Mouse (Mus musculus): ENCODE data around the gene Tent5b.
A peak's percentile ranks its signal among the peaks of the same experiment; 100 is the strongest.

Tent5b gene

GRCm38 (mm10) chr4:133479458-133480184 is at the start of gene Tent5b:
Gene Tent5b (plus strand): TSS chr4:133480132.
- peak; percentile 96 for DNase-seq (ENCODE audit: low spot score)

GRCm38 (mm10) chr4:133431508-133431907 is 48.4 kb upstream of the Tent5b start:
- no peak for DNase-seq (ENCODE audit: low spot score)

GRCm38 (mm10) chr4:133432560-133433171 is 47.3 kb upstream of the Tent5b start:
- DNase-seq (ENCODE audit: low spot score) = no peak

GRCm38 (mm10) chr4:133435921-133436320 is 44.0 kb upstream of the Tent5b start:
- no peak for DNase-seq (ENCODE audit: low spot score)

- peak; percentile 41 for DNase-seq (ENCODE audit: low spot score)
Observed at GRCm38 (mm10) chr4:133439460-133440376, 40.2 kb upstream of the Tent5b start.

DNA sequence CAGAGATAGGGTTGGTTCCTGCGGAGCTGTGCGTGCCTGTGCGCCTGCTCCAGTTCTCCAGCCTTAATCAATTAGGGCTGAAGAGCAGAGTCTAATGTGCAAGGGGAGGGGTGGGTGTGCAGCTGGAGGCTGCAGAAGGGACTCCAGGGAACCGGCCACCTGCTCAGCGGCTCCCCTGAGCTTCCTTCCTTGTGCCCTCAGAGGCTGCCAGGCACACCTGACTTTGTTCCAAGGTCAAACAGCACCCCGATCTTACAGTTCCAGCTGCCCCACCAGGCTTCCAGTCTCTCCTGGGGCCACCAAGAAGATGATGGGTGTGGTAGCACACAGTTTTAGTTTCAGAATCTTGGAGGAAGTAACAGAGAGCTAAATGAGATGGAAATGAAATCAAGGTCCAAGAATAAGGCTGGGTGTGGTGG is 39.5 kb upstream of the Tent5b start:
- no peak for DNase-seq (ENCODE audit: low spot score)

DNA sequence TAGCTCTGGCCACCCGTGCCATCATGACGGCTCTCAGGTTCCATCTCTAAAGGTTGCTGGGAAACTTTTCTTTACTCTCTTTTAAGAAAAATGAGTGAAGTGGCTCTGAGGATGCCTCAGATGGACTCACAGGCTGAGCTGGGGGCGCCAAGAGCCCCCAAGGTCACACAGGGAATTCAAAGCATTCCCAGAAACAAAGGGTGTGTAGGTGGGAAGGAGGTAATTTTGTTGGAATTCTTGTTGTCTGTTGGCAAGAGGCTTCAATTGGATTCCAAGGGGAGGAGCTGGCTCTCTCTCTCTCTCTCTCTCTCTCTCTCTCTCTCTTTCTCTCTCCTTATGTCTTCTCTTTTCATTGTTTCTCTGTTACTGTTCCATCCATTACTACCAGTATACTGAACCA is 37.7 kb upstream of the Tent5b start:
- no peak for DNase-seq (ENCODE audit: low spot score)

- DNase-seq (ENCODE audit: low spot score) = no peak
Observed at GRCm38 (mm10) chr4:133443085-133443484, 36.8 kb upstream of the Tent5b start.

DNA sequence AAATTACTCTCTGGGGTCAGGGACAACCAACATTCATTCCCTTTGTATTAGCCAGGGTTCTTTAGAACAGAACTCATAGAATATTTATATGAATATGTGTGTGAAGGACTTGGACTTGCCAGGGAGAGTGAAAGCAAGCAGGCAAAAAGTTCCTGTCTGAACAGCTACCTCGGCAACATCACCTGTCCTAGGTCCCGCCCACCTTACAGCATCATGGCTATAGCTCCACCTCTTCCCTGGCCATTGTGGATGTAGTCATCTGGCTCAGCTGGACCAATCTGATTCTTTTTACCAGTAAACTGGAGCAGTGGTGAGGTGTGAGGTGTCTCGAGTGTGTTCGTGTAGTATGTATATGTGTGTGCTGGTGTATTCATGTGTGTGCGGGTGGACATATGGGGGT is 34.2 kb upstream of the Tent5b start:
- no peak for DNase-seq (ENCODE audit: low spot score)

- DNase-seq (ENCODE audit: low spot score) = no peak
Observed at GRCm38 (mm10) chr4:133447366-133447765, 32.6 kb upstream of the Tent5b start.

GRCm38 (mm10) chr4:133447967-133448366 is 32.0 kb upstream of the Tent5b start:
- DNase-seq (ENCODE audit: low spot score) = no peak

DNA sequence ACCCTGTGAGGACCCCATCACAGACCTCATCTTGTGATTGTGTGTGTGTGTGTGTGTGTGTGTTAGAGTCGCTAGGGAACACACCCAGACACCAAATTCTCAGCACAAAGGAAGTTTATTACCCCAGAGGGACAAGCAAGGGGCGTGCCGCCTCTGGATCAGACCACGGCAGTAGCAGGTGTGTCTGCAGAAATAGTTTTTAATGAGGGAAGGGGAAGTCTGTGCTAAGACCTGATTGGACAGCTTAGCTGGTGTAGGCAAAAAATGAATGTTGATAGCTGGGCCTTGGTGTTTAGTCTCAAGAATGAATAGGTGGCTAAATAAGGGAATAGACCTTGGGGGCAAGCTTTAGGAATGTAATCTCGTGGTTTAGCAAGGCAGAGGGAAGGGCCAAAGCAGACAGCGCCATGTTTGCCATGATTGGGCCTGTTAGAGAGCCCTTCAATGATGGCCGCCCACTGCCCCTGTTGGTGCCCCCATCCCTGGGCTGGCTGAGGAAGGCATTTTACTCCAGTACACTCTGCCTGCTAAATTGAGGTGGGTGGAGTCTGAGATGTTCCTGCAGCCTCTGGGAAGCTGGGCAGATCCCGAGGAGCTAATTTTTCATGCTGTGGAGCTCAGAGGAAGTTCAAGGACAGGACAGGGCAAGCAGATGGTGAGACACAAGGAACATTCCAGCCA is 31.1 kb upstream of the Tent5b start:
- DNase-seq (ENCODE audit: low spot score) = no peak

DNA sequence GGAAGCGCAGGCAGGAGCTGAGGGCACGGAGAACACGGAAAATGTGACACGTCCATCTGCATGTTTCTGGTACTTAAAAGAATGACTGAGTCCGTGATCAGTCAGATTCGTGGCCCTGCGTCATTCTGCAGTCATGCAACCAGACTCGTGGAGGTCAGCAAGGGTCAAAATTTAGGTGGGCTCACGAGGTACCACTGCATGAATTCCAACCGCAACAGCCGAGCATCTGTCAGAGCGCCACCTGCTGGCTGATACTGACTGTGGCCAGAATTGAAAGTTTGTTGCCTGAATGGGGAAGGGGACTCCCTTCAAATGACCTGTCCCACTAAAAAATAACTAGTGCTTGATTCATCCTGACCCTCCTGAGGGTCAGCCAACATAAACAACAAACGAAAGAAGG is 30.2 kb upstream of the Tent5b start:
- DNase-seq (ENCODE audit: low spot score) = peak; percentile 57

DNA sequence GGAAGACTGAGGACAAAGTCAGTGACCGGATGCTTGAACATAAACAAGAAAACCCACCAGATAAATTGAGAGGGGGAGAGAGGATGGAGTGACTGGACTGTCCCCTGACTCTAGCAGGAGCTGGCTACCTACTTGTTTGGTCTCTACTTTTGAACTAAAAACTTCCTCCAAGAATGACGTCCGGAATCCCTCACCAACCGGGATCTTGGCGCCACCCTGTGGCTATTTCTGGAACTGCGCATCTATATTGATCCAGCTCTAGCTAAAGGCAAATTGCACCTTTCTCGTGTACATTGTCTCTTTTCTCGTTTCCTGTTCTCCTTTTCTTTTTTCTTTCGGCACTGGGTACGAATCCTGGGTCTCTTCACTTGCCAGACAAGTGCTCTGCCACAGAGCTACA is 28.4 kb upstream of the Tent5b start:
- peak; percentile 82 for DNase-seq (ENCODE audit: low spot score)

DNA sequence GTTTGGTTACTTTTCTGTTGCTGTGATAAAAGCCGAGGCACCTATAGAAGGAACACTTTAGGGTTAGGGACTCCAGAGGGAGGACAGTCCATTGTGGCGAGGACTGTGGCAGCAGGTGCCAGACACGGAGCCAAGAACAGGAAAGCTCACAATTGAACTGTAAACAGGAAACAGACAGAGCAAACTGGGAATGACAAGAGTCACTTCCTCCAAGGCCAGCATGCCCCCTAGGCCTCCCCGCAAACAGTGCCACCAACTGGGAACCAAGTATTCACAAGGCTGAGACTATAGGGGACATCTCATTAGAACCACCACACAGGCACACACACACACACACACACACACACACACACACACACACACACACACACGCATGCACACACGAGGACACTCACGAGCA is 27.5 kb upstream of the Tent5b start:
- no peak for DNase-seq (ENCODE audit: low spot score)

DNA sequence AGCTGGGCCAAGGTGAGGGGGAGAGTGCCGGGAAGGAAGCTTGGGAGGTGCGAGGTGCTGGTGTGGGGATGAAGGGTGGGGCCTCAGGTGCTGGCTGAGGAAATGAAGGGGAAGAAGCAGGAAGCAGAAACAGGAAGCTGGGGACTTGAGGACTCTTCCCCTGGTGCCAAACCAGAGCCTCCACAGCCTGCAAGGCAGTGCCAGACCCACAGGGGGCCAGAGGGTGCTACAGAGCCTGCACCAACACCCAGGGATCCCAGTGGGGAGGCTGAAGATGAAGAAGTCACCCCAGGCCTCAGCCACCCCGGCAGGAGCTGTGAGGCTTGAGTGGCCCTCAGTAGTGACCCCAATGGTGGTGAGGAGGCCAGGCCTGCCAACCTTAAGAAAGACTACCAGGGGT is 21.9 kb upstream of the Tent5b start:
- DNase-seq (ENCODE audit: low spot score) = no peak

DNA sequence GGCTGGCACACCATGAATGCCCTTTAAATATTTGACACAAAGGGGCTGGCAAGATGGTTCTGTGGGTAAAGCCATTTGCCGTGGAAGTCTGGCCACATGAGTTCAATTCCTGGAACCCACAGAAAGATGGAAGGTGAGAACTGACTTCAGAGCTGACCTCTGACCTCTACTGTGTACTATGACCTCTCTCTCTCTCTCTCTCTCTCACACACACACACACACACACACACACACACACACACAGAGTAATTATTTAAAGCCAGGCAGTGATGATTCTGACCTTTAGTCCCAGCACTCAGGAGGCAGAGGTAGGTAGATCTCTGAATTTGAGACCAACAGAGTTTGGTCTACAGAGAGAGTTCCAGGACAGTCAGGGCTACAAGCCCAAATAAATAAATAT is 19.9 kb upstream of the Tent5b start:
- DNase-seq (ENCODE audit: low spot score) = no peak

- no peak for DNase-seq (ENCODE audit: low spot score)
Observed at GRCm38 (mm10) chr4:133460796-133461325, 19.1 kb upstream of the Tent5b start.

GRCm38 (mm10) chr4:133461362-133461761 is 18.6 kb upstream of the Tent5b start:
- no peak for DNase-seq (ENCODE audit: low spot score)

- no peak for DNase-seq (ENCODE audit: low spot score)
Observed at GRCm38 (mm10) chr4:133463184-133463583, 16.7 kb upstream of the Tent5b start.

GRCm38 (mm10) chr4:133468080-133468479 is 11.9 kb upstream of the Tent5b start:
- peak; percentile 77 for DNase-seq (ENCODE audit: low spot score)

- DNase-seq (ENCODE audit: low spot score) = no peak
Observed at GRCm38 (mm10) chr4:133469122-133469521, 10.8 kb upstream of the Tent5b start.
